Mouse (Mus musculus) cerebellum, postnatal 10 days (tissue): Measurements from ENCODE around the gene Itga7.
A peak's percentile ranks its signal among the peaks of the same experiment; 100 is the strongest.

Experiments
- DNase-seq, 2 experiments: peaks; one replicate each; pipeline ENCODE4 v3.0.0; 2021; ENCODE audit warnings: mixed read lengths in 2 of 2

The Itga7 gene

DNA sequence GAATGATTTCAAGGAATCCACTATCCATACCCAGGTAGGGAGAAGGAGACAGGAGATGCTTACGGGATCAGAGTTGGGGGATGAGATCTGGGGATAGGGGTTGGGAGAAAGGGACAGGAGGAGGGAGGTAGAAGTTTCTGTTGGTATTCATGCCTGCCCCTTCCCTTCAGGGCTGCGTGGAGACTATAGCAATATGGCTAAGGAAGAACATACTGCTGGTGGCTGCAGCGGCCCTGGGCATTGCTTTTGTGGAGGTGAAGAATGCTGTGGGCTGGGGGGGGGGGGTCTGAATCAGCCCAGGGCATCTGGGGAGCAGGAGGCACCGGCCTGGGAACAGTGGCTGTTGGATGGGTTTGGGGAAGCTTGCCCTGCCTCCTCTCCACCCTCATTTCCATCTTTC lies 21.4 kb upstream of the Itga7 start:
- DNase-seq = no peak

DNA sequence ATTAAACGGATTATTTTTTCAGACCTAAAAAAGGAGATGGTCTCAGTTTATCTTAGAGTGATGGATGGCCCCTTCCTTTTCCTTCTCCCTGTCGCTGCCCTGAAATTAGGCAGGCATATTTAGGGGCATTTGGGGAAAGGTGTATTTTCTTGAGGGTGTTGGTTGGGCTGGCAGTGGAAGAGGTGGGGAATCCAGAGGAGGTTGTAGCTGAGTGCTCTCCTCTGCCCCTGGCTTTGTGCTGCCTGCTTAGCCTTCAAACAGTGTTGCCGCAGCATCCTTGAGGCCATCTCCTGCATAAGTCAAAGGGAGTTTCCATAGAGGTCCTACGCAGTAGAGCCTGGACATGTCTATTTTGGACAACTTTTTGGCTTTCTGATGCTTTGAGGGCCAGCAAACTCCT lies 20.8 kb upstream of the Itga7 start:
- DNase-seq = no peak

DNA sequence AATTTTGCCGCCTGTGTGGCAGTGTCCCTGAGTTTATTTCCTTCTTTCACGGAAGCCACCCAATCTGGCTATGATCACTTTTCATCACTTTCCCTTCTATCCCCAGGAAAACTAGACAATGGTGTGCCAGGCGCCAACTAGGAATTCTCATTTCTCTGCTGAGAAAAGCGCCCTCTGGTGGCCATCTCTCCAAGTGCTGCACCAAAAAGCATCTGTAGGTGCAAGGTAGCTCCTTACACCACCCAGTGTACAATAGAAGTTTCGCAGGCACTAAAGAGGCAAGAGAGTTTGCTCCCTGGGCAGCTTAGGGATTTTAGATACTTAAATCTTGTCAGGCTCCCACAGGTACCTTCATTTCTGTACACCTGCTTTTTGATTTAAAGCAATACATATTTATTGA lies 20.4 kb upstream of the Itga7 start:
- peak; percentile 98 to 99 for DNase-seq

DNA sequence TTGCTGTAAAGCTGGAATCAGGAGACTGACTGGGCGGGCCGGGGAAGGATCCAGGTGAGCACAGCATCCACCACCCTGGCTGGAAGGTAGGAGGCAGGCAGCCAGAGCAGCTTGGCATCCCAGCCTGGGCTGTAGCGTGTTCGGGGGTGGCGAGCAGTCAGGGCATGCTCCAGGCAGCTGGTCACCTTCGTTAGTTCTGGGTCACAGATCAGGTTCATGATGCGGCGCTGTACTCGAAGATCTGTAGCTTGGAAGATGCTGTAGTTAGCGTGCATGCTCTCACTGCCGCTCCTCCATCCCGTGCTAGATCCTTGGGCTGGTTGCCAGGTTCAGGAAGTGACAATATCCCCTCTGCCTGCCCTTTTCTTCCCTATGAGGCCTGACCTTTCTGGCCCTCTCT lies 19.9 kb upstream of the Itga7 start:
- DNase-seq = peak; percentile 63 to 64

DNA sequence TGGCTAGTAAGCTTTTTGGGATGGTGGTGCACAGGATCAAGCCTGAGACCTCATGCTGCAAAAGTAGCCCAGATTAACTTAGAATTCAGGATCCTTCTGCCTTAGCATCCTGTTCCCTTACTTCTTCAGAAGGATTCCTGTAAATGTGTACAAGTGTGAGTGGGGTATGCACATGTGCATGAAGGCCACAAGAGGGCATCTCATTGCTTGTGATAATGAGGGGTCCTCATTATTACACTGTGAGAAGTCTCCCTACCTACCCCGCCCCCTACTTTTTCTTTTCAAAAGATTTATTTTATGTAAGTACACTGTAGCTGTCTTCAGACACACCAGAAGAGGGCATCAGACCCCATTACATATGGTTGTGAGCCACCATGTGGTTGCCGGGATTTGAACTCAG lies 18.1 kb upstream of the Itga7 start:
- peak in 1 of 2 experiments; percentile 41 for DNase-seq

DNA sequence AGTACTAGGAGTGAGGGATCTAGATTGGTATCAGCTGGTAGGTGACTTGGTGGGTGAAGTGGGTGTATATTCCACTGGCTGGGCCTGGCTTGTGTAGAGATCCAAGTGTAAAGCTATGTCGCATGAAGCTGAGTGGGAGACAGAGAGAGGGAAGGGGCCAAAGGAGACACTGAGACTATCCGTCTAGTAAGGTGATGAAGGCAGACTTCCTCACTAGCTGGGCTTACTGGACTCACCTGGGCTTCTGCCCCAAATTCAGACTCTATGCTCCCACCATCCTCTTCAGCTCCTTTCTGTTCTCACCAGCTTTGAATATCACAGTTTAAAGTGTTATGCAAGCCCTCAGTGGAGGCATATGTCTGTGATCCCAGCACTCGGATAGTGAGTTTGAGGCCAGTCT lies 17.0 kb upstream of the Itga7 start:
- DNase-seq = no peak

DNA sequence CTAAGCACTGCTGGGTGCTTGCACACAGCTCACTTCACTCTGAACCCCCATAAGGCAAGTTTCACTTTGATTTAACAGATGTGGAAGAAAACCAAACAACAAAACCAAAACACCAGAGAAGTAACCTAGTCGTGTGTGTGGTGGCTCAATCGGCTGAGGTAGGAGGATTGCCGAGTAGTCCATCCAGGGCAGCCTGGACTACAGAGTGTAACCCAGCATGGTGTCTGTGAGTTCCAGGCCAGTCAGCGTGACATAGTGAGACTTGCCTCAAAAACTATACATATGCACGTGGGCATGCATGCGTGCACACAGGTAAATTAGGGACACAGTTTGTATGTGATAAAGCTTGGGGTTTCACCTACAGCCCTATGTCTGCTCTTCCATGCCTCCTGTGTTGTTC lies 16.2 kb upstream of the Itga7 start:
- no peak for DNase-seq

DNA sequence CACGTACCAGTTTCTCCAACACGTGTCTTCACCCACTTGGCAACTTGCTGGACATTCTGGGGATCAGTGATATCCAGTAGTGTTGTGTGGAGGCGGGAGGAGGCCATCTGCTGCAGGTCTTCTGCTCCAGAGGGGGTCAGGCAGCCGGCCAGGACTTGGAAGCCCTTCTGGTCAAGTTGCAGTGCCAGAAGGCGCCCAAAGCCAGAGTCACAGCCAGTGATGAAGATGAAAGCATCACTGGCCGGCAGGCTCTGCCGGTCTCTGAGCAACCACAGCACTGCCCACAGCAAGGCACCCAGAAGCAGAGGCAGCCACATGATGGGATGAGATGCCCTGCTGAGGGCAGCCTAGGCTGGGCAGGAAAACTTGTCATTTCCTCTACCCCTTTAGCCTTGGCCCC lies 15.4 kb upstream of the Itga7 start:
- DNase-seq = peak; percentile 99

DNA sequence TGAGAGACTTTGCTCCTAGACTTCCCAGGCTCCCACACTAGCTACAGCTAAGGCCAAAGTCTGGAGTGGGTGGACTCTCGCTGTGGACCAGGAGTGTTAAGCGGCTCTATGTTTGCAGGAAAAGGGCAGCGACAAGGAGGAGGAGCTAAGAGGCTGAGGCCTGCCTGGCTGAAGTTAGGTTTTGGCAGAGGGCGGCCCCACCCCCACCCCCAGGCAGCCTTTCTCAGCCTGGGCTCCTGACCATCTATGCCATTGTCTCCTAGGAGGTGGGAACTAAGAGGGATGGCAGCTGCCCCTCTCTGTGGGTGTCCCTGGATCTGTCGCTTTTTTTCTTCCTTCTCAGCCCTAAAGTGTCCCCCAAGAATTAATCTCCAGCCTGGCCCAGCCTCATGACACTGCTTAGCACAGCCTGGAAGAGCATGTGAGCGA lies 14.4 kb upstream of the Itga7 start:
- peak; percentile 83 to 90 for DNase-seq

DNA sequence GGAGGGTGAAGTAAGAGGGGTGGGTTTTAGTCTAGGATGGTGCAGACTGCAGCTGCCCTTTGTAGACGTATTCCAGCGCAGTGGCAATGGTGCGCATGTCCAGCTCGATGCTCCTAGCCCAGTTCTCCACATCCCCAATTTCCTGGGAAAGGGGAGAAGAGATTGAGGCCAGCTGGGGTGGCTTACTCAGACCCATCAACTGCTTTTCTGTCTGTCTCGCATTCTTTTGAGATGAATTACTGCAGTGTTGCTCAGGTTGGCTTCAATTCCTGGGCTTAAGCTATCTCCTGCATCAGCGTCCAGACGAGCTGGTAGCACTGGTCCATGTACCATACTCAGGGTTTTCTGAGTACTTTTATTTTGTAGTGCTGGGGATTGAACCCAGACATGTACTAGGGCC lies 13.7 kb upstream of the Itga7 start:
- DNase-seq = no peak

DNA sequence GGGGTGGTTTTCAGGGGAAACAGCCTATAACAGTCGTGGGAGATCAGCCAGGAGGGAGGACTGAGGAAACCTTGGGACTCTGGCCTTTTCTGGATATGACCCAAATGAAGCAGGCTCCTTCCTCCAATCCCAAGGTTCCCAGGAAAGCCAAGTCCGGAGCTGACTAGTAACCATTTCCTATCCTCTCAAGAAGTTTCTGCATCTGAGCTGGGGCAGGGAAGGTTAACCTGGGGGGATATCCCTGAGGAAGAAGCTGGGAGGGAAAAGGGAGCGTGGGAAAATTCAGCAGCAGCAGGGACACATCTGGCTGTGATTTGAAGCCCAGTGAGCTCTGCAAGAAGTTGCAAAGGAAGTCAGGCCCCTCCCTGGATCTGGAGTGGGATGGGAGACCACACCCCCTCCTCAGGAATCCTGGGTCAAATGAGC lies 12.9 kb upstream of the Itga7 start:
- peak in 1 of 2 experiments; percentile 37 for DNase-seq

DNA sequence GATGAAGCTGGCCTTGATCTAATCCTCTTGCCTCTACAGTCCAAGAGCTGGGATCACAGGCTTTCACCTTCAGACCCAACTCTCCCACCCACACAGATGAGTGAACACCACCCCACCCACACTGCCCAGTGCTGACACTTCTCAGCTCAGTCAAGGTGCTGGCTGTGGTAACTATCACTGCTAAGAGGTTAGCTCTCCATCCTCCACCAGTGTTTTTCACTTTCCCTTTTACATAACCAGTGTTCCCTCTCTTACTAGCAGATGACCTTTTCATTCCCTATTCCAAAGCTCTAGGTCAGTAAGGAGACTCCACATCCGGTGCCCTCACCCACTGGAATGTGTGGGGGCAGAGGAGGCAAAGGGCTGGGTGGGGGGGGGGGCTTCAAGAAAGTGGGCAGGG lies 12.4 kb upstream of the Itga7 start:
- DNase-seq = no peak

DNA sequence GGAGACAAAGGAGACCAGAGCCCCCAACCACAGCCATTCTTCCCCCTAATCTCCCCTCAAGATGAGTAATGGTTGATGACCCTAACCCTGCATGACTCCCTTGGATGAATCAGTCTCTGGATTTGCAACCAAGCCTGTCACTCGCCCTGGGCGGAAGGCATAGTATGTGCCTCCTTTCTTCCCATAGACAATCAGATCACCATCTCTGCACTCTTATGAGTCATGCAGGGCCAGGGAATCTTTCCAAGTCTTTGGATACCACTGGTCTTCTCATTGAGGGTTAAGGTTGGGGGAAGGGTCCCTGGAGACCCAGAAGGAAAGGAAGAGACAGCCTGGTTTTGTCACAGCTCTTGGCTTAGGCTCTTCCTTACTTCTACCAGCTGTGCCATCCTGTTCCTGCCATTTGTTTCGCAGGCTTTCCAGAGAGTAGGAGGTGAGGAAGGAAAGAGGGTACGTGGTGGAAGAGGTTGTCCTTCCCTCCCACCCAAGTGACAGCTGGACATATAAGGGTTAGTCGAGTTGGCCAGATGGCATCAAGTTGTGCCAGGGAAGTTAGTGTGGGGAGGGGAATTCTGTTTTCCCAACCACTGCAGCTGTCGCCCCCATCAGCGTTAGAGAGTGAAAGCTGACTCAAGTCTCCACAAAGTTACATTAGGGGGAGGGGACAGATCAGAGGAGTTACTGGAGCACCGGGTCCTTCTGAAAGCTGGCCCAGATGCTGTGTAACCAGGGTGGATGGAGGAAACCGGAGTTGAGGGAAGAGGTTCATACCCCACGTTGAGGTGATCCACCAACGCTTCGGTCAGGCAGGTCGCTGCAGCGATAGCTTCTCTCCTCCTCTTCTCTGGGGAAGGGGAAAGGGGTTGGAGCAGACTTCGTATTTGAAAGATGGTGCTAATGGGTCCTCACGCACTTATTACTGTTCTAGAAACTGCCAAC lies 11.5 kb upstream of the Itga7 start:
- peak; percentile 70 to 78 for DNase-seq

DNA sequence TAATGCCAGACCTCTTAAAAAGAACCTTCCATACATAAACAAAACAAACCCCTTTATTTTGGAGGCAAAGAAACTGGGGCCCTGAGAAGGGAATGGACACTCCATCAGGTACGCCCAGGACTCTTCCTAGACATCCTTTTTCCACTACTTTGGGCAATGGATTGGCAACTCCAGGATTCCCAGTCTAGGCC lies 10.9 kb upstream of the Itga7 start, which contains the start of gene Rdh5:
Gene Rdh5, minus strand, starts transcription at position 67 of the 191 bp plus-strand sequence.
- DNase-seq = no peak

DNA sequence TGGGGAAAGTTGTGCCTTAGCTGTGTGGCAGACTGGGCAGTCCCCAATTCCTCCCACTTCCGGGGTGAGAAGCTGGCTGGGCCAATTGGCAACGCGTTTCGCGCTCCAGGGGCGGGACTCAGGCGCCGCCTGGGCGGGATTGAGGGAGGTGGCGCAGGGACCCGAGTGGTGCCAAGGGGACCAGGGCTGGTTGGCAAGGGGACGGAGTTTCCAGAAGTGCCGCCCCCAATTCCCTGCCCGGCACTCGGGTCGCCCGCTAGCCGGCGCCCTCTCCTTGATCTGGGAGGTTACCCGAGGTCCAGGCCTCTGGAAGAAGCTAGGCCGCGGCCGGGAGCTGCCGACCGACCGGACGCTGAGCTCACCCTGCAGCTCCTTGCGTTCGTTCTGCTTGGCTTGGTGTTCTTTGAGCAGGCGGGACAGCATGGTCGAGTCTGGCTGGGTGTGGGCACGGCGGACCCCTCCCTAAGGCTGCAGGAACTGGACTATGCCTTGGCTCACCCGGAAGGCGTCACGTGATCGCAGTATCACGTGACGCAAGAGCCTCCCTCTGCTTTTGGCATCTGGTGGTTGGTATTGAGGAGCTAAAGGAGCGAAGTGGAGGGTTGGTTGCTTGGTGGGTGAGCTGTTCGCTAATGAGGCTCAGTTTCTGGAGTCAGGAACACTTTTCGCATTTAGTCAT lies 10.5 kb upstream of the Itga7 start:
- DNase-seq = peak; percentile 96 to 98

DNA sequence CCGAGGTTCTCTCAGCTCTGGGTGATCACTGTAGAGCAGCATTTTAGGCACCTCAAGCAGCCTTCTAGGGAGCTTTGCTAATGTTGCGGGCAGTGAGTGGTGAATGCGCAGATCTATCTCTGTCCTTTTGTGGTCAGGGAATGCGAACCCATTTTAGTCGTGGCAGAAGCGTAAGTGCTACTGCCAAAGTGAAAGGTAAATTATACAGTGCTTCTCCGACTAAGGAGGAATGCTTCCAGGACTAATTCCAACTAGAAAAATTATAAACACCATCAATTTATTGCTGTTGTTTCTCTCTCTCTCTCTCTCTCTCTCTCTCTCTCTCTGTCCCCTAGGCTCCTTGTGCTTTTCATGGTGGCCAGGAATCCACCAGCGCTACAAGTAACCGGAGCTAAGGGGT lies 9.7 kb upstream of the Itga7 start, which contains the start of gene Bloc1s1:
Gene Bloc1s1, minus strand, starts transcription at position 101 of the 400 bp plus-strand sequence.
- no peak for DNase-seq

DNA sequence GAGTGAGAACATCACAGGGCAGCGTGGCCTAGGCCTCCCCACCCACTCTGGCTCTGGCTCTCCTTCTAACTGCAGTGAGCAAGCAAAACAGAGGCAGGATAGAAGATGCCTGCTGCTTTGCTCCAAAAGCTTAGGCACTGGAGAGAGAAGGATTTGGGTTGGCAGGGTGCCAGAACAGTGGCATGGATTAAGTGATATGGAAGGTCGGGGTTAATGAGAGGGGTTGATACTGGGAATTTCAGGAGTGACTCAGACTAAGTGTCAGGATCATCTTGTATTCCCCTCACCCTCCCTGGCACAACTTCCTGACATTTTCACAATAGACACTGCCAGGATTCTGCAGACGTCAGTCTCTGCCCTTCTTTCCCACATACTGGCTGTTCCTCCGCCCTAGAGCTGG lies 5.3 kb upstream of the Itga7 start:
- DNase-seq = peak; percentile 67 to 71

DNA sequence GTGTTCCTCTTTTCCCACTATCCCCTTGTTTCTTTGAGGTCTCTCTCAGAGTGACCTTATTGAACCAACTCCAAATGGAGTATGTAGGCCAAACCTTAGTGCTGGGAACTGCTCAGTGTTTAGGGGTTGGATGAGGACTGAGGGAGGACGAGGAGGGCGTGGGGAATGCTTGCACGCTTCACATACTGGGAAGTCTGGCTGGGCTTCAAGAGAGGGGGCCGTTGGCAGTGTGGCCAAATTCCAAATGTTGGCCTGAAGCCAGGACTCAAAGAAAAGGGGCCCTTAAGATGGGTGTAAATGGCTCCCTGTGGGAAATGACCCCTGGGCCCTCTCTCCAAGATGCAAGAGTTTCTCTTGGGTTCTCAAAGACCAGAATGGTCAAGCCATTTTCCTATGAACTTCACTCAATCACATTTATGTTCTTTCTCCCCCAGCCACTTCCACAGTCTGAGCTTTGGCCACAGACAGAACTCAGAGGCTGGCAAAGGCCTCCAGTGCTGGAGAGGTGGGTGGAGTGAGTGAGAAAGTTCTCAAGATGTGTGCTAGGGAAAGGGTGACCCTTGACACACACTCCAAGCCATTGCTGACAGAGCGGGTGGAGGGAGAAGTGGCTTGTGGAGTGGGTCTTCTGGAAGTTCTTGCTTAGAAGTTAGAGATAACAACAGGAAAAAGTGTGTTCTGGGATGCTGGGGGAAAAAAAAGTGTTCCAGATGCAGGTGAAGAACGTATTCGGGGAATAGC lies 3.8 kb upstream of the Itga7 start:
- peak; percentile 65 to 71 for DNase-seq

DNA sequence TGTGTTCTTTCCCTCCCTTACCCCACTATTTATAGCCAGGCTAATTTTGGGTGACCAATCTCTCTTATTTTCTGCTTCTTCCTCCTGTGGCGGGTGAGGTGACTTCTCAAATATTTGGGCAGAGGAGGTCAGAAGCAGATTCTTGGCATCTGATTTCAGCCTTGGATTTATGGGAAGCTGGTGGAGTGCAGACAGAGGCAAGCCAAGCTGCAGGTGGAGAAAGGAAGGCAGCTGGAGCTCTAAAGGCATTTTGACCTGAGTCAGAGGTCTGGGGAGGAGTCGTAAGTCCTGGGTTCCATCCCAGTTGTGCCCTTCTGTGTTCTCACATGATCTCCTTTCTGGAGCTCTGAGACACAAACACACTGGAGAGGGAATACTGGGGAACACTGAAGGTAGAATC lies 2.2 kb upstream of the Itga7 start:
- DNase-seq = no peak

DNA sequence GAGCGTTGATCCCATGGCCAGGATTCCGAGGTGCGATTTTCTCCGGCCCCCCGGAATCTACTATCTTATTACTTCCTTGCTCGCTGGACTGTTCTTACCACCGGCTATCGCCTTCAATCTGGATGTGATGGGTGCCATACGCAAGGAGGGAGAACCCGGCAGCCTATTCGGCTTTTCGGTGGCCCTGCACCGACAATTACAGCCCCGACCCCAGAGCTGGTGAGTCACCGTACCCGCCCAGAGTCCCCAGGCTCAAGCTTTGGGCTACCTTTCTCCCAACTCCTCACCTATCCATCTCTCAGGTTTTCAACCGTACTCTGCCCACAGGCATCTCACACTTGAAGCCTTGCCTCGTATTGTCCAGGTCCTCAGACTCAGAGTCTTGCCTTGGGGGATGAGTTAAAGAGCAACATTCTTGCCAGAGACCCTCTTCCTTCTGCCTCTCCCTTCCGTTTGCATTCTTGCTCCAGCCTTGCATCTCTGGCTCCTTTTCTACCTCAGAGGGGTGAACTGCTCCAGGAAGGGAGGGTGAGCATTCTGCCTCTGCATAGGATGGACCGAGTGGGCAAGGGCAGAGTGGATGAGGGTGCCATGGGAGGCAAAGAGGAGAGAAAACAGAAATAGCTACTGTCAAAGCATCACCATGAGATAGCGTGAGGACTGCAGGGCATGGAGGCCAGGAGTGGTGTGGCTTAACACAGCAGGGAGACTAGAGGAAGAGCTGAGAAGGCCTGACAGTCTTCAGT lies 531 bp downstream of the Itga7 start:
- peak; percentile 45 to 62 for DNase-seq

DNA sequence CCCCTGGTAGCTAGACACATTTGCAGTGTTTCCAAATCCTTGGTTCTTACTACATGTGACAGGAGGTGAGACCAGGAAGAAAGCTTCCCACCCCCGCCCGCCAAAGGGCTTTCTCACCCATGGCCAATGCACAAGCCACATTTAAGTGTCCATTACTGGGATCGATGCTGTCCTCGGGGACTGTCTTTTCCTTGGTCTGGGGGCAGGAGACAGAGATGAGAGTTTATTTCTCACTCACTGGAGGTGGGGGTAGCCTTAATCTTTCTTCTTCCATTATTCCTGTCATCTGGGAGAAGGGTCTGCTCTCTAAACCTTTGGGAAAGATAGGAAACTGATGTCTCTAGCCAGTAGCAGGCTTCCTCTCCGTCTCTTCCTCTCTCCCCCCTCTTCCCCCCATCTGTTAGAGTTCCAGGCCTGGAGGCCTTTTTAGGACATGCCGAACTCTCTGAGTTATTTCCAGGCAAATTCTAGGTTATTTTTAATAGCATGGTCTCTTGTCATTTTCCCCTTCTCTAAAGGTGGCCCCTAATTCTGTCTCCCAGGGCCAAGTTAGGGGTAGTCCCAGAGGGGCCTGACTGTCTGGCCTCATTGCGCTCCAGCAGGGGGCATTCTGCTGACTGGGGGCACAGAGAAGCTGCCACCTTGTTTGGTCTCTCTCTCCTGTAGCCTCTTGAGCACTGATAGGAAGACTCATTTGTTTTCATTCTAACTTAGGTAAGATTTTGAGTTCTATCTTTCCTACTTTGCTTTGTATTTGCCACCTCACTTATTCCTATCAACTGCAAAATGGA lies 1.6 kb downstream of the Itga7 start:
- peak; percentile 61 to 65 for DNase-seq

DNA sequence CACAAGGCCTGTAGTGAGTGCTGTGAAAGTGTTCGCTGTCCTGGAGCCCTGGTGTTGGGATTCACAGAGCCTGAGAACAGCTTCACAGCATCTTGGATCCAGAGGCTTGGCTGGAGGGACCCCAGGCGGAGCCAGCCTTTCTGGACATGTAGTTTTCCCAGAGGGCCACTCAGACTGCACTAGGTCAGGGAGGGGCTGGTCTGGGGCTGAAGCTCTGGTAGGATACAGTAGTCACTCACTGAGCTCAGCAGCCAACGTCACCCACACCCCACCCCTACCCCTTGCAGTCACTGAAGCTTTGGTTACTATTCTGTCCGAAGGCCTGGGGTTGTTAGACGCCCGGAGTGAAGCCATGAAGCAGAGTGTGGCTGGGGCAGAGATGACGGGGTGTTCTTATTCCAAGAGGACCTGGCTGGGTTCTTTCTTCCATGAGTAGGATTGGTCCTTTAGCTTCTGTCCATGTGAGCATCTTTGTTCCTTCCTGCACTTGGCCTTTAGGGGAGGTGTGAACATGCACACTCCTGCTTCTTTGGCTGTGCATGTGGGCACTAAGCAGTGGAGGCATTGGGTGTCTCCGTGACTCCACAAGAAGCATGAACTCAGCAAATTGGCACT lies 2.3 kb downstream of the Itga7 start:
- peak; percentile 60 to 62 for DNase-seq
